Mouse (Mus musculus) megakaryocyte, embryonic 14.5 days (primary cell): Measurements from ENCODE around the gene Mcrs1. TPM values are rescaled to one million over a fixed set of nuclear protein-coding genes. Genes with fewer than 3 reads are reported as not detected.

Source experiments
- H3K27me3 ChIP-seq: replicated peaks from 2 replicates; pipeline ENCODE3; 2012; ENCODE audit warnings: inconsistent platforms
- H3K36me3 ChIP-seq: replicated peaks from 2 replicates; pipeline ENCODE3; 2012; ENCODE audit warnings: low read length, inconsistent platforms, mixed read lengths
- H3K4me1 ChIP-seq: 2 replicates; pipeline ENCODE4 v1.6.1; 2012; ENCODE audit warnings: inconsistent platforms
- H3K4me3 ChIP-seq: replicated peaks from 2 replicates; pipeline ENCODE3; 2012; ENCODE audit warnings: moderate library complexity, mild to moderate bottlenecking, inconsistent platforms
- H3K9me3 ChIP-seq: 2 replicates; pipeline ENCODE4 v1.6.1; 2012; ENCODE audit warnings: inconsistent platforms
- FLI1 ChIP-seq: IDR thresholded peaks from 2 replicates; pipeline ENCODE4 v1.6.1; 2012; ENCODE audit warnings: low read length, inconsistent platforms, mixed read lengths
- GATA1 ChIP-seq: IDR thresholded peaks from 3 replicates; pipeline ENCODE4 v1.6.1; 2012; ENCODE audit warnings: mixed read lengths, low read length, inconsistent platforms, borderline replicate concordance
- polyA plus RNA-seq: library from polyadenylated mRNA; stranded (reverse); fragments of >175 nt; gene quantifications from 2 replicates; pipeline ENCODE4 v1.2.3, GENCODE M21; 2012; ENCODE audit warnings: low replicate concordance; ENCODE audit not compliant: insufficient read depth

The Mcrs1 gene
- polyA plus RNA-seq, 1 experiment, result 57.0 TPM

DNA sequence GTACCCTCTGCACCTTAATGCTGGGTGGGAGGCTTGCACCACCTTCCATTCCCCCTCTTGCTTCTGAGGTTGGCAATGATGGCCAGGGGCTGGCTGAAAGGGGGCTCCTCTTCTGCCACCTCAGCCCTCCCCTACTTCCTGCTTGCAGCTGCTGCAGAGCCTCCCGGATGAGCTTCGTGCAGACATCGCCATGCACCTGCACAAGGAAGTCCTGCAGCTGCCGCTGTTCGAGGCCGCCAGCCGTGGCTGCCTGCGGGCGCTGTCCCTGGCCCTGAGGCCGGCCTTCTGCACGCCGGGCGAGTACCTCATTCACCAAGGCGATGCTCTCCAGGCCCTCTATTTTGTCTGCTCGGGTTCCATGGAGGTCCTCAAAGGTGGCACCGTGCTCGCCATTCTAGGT, 18.0 kb downstream of the Mcrs1 start:
- TF ChIP-seq FLI1, result no peak
- no peak for TF ChIP-seq GATA1
- Histone ChIP-seq H3K36me3 (no peaks in the 10 kb centered on the region), H3K4me3 (no peak overlapping the region), H3K4me1 (peaks cover 9% of the 10 kb centered on the region; the same call in 1 of the 2 replicates), H3K9me3 (no peaks in the 10 kb centered on the region), H3K27me3 (peaks cover 82% of the 10 kb centered on the region)

DNA sequence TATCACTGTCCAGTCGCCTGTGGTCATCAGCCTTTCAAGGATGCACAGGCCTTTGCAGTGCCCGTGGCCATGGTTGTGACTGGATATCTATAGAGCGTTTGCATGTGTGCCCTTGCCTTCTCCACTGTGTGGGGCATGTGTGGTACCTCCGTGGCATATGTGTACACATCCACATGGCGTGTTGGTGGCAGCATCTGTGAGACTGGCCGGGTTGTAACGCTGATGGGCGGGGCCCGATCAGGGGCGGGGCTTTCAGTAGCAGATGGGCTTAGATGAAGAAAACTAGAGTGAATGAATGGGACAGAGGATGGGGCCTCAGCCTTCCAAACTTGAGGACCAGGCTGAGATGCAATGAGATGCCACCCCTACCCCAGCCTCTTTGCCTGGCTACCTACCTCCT, 19.8 kb downstream of the Mcrs1 start:
- no peak for TF ChIP-seq FLI1
- TF ChIP-seq GATA1, result no peak
- H3K4me1 ChIP-seq, result peaks cover 11% of the 10 kb centered on the region; the same call in 1 of the 2 replicates
- peaks cover 91% of the 10 kb centered on the region for H3K27me3 ChIP-seq
- H3K36me3 ChIP-seq, result no peaks in the 10 kb centered on the region
- H3K4me3 ChIP-seq, result no peak overlapping the region
- no peaks in the 10 kb centered on the region for H3K9me3 ChIP-seq

- no peaks in the 10 kb centered on the region; the same call in 1 of the 2 replicates for H3K9me3 ChIP-seq
- peaks cover 97% of the 10 kb centered on the region for H3K27me3 ChIP-seq
- peaks cover 65% of the 10 kb centered on the region for H3K4me1 ChIP-seq
- no peaks in the 10 kb centered on the region for H3K36me3 ChIP-seq
- no peak for TF ChIP-seq FLI1
- TF ChIP-seq GATA1, result no peak
- no peak overlapping the region for H3K4me3 ChIP-seq
These were observed 25.7 kb downstream of the Mcrs1 start for GRCm38 (mm10) chr15:99226090-99226489.

- H3K27me3 ChIP-seq, result peaks cover 96% of the 10 kb centered on the region
- H3K4me1 ChIP-seq, result peaks cover 65% of the 10 kb centered on the region
- H3K4me3 ChIP-seq, result peak overlapping the region; percentile 46
- TF ChIP-seq FLI1, result no peak
- no peak for TF ChIP-seq GATA1
- no peaks in the 10 kb centered on the region for H3K36me3 ChIP-seq
- no peaks in the 10 kb centered on the region; the same call in 1 of the 2 replicates for H3K9me3 ChIP-seq
These were observed 26.5 kb downstream of the Mcrs1 start for GRCm38 (mm10) chr15:99225081-99225810.

- Histone ChIP-seq H3K4me1 (peaks cover 65% of the 10 kb centered on the region), H3K27me3 (peaks cover 96% of the 10 kb centered on the region), H3K9me3 (no peaks in the 10 kb centered on the region; the same call in 1 of the 2 replicates), H3K4me3 (peak within 1 kb of the TSS; percentile 90), H3K36me3 (no peaks in the 10 kb centered on the region)
- TF ChIP-seq FLI1 (no peak), GATA1 (no peak)
These were observed 27.4 kb downstream of the Mcrs1 start, which contains the start of gene Kcnh3 for GRCm38 (mm10) chr15:99224208-99224911. Gene Kcnh3 (plus strand): TSS chr15:99224861.

- Histone ChIP-seq H3K4me1 (peaks cover 58% of the 10 kb centered on the region), H3K27me3 (peaks cover 93% of the 10 kb centered on the region), H3K4me3 (peak overlapping the region; percentile 90), H3K36me3 (no peaks in the 10 kb centered on the region), H3K9me3 (no peaks in the 10 kb centered on the region; the same call in 1 of the 2 replicates)
- no peak for TF ChIP-seq FLI1
- TF ChIP-seq GATA1, result no peak
These were observed 28.1 kb downstream of the Mcrs1 start for GRCm38 (mm10) chr15:99223585-99224207.

DNA sequence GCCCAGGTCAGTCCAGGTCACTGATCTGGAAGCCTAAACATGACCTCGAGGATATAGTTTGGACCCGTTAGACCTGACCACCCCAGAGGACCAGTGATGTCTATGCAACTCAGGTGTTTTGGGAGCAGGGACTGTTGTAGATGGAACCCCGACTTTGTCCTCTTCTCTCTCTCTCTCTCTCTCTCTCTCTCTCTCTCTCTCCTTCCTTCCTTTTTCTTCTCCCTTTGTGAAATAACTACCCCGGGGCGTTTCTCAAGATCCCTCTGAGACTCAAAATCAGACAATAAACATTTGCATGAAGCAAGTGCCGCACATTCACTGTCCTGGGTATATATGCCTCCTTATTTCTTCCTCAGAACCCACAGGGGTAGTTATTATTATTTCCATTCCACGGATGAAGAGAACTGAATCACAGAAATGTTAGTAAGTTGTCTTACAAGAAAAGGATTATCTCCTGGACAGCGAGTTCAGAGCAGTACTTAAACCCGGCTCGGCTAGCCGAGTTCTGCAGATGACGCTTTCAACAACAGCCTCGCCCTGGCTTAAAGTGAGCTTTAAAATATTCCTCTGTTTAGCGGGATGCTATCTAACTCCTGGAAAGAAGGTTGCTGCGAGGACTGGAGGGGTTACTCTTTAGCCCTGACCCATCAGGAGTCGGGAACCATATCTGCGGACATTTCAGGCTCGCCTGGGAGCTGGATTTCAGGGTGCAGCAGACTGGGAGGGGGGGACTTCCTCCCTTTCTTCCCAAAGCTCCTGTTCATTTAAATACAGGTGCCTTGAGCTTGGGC, 28.8 kb downstream of the Mcrs1 start:
- peak overlapping the region; percentile 90 for H3K4me3 ChIP-seq
- H3K36me3 ChIP-seq, result no peaks in the 10 kb centered on the region
- H3K9me3 ChIP-seq, result no peaks in the 10 kb centered on the region; the same call in 1 of the 2 replicates
- H3K4me1 ChIP-seq, result peaks cover 55% of the 10 kb centered on the region
- peaks cover 89% of the 10 kb centered on the region for H3K27me3 ChIP-seq
- TF ChIP-seq GATA1 (no peak), FLI1 (no peak)

DNA sequence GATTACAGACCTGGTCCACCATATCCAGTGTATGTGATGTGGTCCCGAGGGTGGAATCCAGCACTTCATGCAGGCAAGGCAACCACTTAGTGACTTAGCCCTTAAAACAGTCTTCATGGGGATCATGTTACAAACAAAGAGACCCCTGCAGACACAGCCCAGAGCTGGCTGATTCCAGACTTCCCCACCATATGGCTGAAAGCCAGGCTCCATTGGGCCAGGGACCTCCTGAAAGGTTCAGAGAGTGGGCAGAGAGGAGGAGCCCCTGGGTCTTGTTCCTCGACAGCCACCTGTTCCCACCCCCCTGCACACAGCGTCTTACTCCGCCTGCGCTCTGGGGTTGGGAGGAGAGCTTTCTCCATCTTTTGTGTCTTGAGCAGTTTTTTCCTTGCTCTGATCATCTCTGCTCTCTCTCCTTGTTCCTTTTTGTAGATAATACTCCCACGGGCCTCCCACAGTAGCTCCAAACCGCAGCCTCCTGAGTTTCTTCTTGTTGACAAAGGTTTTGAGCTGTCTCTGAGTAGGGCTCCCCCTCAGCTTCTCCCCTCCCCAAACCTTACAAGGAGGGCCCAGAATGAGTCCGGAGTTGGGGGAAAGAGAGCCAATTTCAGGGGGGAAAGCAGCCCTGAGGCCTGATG, 30.3 kb downstream of the Mcrs1 start:
- Histone ChIP-seq H3K27me3 (peaks cover 77% of the 10 kb centered on the region), H3K4me3 (no peak overlapping the region), H3K4me1 (peaks cover 59% of the 10 kb centered on the region), H3K9me3 (no peaks in the 10 kb centered on the region; the same call in 1 of the 2 replicates), H3K36me3 (no peaks in the 10 kb centered on the region)
- no peak for TF ChIP-seq FLI1
- no peak for TF ChIP-seq GATA1

DNA sequence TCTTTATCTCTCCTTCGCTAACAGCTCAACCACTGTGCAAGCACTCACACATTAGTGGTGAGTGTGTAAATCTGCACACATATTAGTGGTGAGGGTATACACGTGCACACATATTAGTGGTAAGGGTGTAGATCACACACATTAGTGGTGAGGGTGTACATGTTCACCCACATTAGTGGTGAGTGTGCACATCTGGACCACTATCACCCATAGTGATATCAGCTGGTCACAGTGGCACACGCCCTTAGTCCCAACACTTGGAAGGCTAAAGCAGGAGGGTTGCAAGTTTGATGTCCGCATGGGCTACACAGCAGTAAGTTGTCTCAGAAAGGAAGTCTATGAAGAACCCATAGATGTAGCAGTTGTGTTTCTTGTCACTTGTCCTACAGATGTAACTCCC, 34.1 kb downstream of the Mcrs1 start:
- Histone ChIP-seq H3K4me3 (no peak overlapping the region), H3K27me3 (peaks cover 39% of the 10 kb centered on the region), H3K9me3 (no peaks in the 10 kb centered on the region), H3K36me3 (peaks cover 12% of the 10 kb centered on the region), H3K4me1 (peaks cover 31% of the 10 kb centered on the region)
- no peak for TF ChIP-seq GATA1
- TF ChIP-seq FLI1, result no peak
